Mouse (Mus musculus) layer of hippocampus, postnatal 14 days (tissue): ENCODE measurements around the gene Tenm3. TPM values are rescaled to one million over a fixed set of nuclear protein-coding genes. Genes with fewer than 3 reads are reported as not detected.

Experiments used
- DNase-seq, 2 experiments: peaks; one replicate each; pipeline ENCODE4 v3.0.0; 2021 to 2022; ENCODE audit warnings: low spot score in 2 of 2, mixed read lengths in 1 of 2
- total RNA-seq, 2 experiments: library from RNA; stranded (reverse); gene quantifications; 2 replicates each; pipeline ENCODE4 v1.2.3; 2021

Tenm3 gene
- total RNA-seq, 2 experiments from 2014 or later, result 79.8 to 101 TPM

DNA sequence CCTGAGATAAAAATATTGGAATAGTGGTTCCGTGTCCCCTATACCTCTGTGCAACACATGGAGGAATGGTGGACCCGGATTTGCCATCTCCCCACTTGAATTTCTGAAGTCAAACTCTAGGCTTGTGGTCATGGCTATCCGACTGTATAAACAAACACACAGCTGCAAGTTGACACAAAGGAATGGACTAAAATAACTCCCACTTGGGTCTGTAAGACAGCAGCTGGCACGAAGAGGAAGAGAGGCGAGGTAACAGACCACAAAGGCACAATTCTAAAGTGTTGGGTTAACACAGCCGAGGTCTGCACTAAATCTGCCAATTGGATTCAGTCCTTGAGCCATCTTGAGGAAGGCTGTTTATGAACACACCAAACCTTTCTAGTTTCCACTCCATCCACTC is 548.2 kb downstream of the Tenm3 start:
- no peak for DNase-seq

DNA sequence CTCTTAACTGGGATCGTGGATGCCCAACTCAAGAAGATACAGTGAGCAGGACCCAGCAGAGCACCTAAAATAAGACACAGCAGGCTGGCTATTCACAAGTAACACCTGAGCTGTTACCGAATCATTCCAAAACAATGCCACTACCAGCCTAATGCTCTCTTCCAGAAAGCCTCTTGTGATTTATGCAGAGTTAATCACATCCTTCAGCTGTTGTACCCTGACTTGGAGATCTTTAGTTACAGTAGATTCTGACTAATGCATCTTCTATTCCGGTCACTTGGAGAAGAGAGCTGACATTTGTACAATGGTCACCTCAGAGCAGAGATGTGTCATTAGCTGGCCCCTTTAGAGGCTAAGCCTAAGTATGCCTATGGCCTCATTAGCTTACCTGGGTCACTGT is 550.0 kb downstream of the Tenm3 start:
- DNase-seq, result no peak

DNA sequence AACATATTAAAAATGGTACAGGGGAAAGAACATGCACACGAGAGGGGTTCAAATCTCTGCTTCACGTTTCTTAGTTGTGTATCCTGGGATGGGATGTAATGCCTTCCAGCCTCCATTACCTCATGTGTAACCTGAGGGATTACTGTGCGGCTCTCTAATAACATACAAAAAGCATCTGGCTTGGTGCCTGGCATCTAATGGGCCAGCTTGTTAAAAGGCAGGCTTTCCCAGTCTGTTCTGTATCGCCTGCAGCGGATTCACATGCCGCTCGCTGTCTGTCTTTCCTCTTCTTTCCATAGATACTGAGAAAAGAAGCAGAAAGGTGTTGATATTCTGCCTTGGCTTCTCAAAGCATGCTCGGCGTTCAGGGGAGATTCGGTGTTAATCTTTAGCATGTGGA is 558.3 kb downstream of the Tenm3 start:
- DNase-seq, result no peak

DNA sequence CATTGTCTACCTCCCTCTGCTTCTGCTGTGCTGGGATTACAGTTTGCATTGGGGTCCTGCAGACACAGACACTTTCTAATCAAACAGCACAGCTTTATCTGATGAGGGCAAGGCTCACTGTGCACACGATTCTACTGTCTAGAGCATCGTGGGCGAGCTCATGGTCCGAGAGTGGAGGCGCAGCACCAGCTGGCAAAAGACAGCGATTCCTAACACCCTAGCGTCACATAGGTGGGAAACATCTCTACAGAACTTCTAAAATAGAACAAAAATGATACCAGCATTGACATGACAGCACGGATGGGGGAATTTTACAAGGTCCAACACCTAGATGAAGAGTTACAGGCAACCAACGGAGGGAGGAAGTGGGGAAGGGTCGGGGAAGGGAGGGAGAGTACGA is 561.9 kb downstream of the Tenm3 start:
- no peak for DNase-seq

DNA sequence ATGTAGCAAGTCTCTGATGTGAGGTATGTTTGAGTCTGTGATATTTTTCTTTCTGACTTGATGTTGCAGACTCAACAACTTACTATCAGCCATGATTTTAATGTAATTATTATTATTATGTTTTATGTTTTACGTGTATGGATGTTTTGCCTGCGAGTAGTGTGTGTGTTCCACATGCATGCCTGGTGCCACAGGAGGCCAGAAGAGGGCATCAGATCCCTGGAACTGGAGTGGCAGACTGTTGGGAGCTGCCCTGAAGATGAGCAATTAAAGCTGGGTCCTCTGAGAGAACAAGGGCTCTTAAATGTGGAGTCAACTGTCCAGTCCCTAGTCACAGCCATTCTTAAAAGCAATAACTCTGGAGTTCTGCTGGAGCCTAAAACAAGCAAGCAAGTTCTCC is 564.4 kb downstream of the Tenm3 start:
- no peak for DNase-seq

DNA sequence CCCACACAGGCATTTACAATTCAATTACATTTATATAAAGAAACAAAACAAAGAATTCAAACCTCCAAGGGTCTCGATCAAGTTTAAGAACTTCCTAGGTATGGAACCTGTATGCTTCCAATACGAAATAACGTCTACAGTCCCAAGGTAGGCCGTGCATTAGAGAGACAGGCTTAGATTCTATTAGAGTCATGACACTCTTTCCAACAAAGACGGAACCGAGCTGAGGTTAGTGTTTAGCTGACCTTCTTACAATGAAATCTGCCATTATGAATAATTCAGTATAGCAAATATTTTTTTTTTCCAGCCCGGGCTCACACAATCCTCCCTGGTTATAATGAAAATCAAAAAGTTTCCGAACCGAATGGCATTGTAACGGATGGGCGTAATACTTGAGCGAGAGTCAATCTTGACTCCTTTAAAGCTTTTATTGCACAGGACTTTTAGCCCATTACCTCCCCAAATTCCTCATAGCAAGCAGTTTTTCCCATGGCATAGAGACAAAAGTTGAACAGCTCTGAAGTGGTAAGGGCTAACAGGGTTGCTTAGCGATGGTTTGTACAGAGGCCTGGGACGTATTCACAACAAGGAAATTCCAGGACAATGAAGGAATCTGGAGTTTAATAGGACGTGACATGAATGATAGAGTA is 565.6 kb downstream of the Tenm3 start:
- no peak for DNase-seq

DNA sequence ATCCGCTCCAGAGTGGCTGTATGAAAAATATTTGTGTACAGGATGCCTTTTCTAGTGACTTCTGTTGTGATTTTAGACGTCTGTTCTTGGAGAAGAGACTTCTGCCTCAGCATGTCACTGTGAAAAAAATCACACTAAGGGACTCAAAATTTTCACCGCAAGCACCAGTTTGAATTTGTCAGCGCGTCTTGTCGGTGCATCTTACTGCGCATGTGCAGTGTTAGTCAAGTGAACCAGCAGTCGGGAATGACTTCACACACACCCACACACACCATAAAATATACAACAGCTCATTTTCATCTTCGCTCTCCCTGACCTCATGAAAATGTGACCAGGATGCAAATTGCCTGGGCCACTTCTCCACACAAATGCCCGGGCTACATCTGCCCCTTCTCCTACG is 568.7 kb downstream of the Tenm3 start:
- DNase-seq, result no peak

DNA sequence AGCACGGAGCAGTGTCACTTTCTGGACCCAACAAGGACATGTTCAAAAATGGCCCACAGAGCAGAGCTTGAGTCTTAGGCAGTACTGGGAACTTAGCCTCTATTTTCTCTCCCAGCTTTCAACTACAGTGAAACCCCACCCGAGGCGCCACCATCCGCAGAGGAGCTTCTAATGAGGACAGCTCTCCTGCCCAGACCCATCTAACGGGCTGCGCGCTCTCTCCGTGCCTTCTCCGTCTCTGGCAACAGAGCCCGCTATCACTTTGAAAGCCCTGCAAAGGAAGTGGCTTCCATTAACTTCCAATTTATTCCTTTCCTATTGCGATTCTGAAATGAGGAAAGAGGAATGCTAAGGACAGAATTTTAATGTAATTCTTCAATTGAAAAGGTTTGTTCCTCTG is 569.2 kb downstream of the Tenm3 start:
- DNase-seq, result no peak

DNA sequence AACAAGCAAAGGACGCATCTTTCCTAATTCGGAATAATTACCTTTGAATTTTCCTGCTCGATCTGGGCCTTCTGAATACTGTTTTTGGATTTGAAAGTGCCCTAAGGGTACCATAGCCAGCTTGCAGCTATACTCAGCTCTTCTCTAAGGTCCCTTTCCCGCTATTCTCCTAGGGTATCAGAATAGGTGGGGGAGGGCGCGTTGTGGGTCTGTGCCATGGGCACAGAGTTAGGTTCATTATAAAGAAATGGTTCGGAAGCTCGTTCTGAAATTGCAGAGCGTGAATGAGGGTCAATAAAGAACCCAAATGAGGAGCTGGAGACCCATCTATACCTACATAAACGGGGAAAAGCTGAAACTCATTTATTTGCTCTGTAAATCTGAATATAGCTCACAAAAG is 575.1 kb downstream of the Tenm3 start:
- DNase-seq, result no peak

DNA sequence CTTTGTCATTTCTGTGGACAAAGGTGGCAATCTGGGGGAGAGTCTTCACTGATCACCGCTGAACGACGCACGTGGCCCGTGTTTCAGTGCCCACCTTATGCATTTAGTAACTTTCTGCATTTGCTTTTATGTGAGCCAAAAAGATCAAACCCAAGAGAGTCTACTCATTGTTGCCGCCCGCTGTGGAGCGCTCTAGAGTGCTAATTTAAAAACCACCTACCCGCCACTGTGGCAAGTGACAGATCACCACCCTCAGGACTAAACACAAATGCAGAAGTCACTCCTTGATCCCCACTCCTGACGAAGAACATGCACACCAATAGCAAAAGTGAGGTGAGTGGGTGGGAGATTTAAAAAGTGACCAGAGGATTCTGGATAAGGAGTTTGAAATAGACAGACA is 583.5 kb downstream of the Tenm3 start:
- no peak for DNase-seq

DNA sequence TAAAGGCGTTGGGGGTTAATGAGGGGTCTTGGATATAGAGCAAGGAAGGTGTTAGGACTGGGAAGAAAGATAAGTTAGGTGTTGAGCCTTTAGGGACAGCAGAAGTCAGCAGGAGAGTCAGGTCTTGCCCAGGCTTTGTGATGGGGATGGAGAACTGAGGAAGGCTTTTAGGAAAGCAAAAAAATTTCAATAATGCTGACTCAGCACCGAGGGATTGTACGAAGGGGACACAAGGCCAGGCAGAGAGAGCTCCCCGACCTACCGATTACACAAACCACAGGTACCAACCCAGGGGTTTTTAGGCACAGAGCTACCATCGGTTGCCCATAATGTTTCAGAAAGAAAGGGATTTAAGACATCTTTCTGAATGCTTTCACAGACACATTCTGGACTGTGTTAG is 583.9 kb downstream of the Tenm3 start:
- no peak for DNase-seq

DNA sequence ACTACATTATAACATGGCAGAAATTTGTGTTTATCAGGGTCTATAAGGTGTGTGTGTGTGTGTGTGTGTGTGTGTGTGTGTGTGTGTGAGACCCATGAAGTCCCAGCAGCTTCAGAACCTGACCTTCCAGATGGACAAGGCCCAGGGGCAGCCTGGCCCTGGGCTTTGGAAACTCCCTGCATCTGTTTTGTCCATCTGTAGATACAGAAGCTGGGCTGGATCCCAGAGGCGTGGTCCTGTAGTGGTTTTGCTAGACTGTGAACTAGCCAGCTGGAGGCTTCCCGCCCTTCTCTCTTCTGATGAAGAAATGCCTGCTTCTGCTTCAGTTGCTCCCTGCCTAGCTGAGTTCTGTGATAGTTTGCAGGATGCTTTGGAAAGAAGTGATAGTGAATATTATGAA is 599.9 kb downstream of the Tenm3 start:
- no peak for DNase-seq

DNA sequence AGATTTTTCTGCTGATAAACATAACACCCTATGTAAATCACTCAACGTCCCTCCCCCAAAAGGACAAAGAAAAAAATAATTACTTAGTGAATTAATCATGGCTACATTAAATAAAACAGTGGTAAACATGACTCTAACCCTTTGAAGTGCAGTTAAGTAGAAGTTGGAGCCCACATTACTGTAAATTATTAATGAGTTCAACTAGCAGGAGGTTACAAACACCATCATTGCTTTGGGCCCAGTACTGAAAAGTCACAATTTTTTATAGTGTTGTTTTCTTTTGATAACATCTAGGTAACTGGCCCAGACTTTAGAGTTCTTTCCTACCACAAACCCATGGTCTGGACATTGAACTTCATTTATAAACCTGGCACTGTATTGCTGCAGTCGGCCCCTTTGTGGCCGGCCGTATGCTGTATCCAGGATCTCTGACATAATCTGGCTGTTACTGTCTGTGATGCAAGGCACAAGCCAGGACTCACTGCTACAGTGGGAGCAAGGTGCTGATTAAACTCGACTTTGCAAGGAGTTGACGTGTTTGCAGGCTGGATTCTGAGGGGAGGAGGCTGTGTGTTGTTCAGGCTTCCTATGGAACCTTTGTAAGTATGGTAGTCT is 602.7 kb downstream of the Tenm3 start:
- no peak for DNase-seq

DNA sequence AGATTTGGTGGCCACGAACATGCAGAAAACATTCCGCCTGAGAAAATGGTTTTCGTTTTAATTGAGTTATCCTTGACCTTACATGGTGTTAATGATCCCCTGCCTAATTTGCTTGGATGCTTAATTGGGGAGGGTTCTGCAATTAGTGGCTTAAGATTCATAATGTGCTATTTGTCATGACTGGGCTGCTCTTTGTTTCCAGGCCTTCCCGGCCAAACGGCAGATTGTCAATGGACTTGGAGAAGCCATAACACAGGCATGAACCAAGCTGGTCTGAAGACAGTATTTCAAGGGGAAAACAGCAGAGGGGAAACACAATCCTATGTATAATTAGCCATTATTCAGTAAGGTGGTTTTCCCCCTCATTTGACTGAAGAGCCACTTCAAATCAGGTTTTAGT is 606.8 kb downstream of the Tenm3 start:
- DNase-seq, result peak in 1 of 2 experiments; percentile 25

DNA sequence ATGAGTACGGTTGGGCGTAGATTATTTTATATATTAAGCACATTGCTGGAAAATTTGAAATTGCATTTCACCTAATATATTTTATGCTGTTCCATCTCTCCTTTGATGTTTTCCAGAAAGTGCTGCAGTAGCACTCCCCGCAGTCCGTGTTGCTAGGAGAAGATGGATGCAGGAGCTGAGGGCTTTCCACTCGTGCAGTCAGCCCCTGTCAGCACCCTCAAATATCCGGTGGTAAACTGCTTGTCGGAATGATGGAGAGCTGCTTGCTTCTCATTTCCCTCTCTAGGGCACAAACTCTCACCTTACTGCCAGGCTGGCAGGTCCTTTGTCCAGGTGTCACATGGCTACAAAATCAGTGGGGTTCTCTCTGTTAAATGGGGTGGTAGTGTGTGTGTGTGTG is 610.8 kb downstream of the Tenm3 start:
- no peak for DNase-seq

DNA sequence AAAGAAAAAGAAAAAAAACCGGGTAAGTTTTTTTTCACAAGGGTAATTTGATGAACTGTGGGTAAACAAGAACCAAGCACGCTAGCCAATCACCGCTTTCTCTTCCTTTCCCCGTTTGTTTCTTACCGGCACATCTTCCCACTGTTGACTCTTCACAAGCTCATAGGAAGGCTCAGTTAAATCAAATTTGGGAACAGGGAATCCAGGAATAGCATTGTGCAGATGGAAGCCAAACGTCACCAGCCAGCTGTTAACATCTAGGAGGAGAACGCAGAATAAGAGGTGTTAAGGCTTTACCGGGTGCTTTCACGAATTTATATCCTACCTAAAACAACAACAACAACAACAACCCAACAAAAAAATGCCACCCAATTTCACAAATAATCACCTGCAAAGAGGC is 611.9 kb downstream of the Tenm3 start:
- no peak for DNase-seq

DNA sequence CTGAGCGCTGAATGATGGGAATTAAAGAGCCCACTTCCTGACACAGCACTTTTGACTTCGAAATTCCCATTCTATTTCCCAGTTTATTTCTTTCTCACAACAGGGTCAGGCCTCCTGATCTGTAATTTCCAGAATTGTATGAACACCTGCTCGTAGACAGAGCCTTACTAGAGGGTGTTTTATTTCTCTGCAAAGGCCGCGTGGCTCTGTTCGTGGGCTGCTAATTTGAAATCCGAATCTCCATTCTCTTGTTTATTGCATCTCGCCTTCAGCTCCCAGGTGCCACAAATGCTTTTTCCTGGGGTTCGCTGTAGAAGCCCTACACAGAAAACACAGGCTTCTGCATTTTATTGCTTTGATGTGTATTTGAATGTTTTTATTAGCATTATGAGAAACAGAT is 612.4 kb downstream of the Tenm3 start:
- DNase-seq, result no peak

DNA sequence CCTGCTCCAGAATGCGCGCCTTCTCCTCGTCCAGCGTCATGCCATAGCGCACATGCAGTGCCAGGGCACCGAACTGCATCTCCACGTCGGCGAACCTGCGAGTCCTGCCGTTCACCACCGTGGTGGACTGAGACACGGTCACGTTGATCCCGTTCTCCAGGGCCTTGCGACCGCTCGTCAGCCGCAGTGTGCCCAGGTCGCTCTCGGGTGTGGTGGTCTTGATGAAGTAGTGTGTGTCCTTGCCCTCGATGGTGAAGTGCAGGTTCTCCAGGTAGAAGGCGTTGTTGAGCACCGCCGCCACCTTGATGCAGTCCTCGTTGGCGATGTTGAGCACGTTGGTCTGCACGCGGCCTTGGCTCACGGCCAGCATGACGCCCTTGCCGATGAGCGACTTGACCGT is 615.1 kb downstream of the Tenm3 start:
- no peak for DNase-seq

DNA sequence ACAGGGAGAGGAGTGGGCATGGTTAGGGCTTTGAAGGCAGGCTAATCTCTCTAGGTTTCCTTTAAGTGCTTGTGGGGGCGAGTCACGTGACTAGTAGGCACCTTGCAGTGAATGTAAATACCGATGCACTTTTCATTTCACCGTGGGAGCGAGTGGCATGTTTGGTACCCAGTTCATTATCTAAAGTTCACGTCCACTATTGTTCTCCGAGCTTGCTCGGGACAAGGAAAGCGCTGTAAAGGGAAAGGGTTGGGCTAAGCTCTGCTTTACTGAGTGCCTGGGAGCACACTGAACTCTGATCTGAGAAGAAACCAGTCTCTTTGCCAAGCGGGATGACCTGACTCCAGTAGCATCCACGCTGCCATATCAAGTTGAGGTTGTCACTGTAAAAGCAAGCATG is 619.0 kb downstream of the Tenm3 start:
- DNase-seq, result no peak

DNA sequence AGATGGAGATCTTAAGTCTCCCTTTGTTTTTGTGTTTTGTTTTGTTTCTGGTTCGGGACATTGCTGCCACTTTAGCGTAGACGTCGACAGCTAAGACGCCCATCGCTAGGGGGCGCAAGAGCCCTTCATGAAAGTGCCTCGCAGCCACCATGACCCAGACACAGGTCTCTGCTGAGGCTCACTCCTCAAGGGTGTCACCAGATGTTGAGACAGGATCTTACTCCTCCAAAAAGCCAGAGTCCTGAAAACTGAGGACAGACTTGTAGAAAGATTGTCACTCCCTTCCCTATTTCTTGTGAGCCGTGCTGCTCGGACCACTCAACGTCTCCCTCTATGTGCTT is 621.4 kb downstream of the Tenm3 start:
- peak; percentile 87 to 90 for DNase-seq

DNA sequence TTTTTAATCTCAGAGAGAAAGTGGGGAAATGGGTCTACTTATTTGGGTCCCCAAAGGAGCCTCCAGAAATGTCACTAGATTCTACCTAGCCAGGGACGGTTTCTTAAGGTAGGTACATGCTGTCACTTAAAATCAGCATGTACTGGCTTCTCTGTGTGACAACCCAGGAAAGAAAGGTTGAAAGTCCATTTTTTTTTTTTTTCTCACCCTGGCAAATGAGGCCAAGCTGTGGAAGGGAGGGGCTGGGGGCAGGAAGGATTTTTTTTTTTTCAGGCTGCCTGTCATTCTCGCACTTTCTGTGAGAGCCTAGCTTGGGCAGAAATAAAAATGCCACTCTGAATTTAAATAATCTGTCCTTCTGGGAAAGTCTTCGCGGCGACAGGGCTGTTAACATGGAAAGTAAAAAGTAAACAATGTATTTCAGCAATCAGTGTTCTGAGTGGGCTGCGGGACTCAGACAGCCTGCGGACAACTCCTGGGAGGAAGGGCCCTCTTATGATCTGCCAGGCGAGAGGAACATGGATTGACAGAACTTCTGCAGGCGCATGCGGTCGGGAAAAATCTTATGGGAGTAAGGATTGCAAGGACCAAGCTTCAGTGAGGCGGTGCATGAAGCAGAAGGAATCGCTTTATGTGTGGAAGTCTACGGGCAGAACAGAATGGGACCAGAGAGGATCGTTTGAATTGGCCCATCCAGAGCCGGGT is 621.9 kb downstream of the Tenm3 start:
- no peak for DNase-seq

DNA sequence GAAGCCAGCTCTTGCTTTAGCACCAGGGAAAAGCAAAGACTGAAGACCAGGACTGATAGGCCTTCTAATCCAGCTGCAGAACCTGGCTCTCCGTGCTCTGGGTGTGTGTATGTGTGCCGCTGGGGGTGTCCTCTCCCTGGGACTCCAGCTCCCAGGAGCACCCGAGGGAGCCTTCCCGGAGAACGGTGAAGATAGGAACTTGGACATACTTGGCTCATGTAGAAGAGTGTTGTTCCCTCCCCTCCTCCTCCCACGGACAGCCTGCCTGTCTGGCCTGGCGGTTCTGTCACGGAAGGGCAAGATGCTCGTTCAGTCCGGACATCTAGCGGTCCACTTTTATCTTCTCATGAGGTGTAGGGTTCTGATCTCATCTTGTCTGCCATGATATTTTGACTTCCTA is 622.4 kb downstream of the Tenm3 start:
- DNase-seq, result no peak
